Mouse (Mus musculus) testis, adult 2 months (tissue): ENCODE results near the gene L2hgdh. TPM values are rescaled to one million over a fixed set of nuclear protein-coding genes. Genes with fewer than 3 reads are reported as not detected.

Source experiments
- H3K27ac ChIP-seq: fragments of 200-500 bp; 2 replicates; pipeline ENCODE4 v1.5.1; 2012; ENCODE audit warnings: low read depth, low read length; ENCODE audit not compliant: control insufficient read depth, insufficient read depth
- H3K27me3 ChIP-seq: fragments of 200-500 bp; 2 replicates; pipeline ENCODE4 v1.6.1; 2012; ENCODE audit warnings: mild to moderate bottlenecking, low read length, moderate library complexity; ENCODE audit not compliant: control insufficient read depth, insufficient read depth
- H3K36me3 ChIP-seq: fragments of 200-500 bp; 2 replicates; pipeline ENCODE4 v1.6.1; 2012; ENCODE audit warnings: mild to moderate bottlenecking, low read length; ENCODE audit not compliant: control insufficient read depth, insufficient read depth
- H3K4me1 ChIP-seq: fragments of 200-500 bp; 2 replicates; pipeline ENCODE4 v1.6.1; 2012; ENCODE audit warnings: low read length; ENCODE audit not compliant: control insufficient read depth, insufficient read depth
- H3K4me3 ChIP-seq: fragments of 200-500 bp; 2 replicates; pipeline ENCODE4 v1.5.1; 2012; ENCODE audit warnings: low read depth, mild to moderate bottlenecking, low read length, moderate library complexity, mixed read lengths; ENCODE audit not compliant: control insufficient read depth
- CTCF ChIP-seq: fragments of 200-500 bp; IDR thresholded peaks from 2 replicates; pipeline ENCODE4 v1.5.1; 2012; ENCODE audit warnings: low read depth, mild to moderate bottlenecking, inconsistent platforms, low read length, moderate library complexity; ENCODE audit not compliant: control insufficient read depth, insufficient read depth, insufficient replicate concordance
- POLR2A ChIP-seq: fragments of 200-500 bp; IDR thresholded peaks from 2 replicates; pipeline ENCODE4 v1.6.1; 2012; ENCODE audit warnings: low read depth, mild to moderate bottlenecking, inconsistent platforms, low read length, moderate library complexity; ENCODE audit not compliant: control insufficient read depth
- polyA plus RNA-seq: library from polyadenylated mRNA; depleted of rRNA; stranded (reverse); fragments of >200 nt; gene quantifications from 2 replicates; pipeline ENCODE4 v1.2.3, GENCODE M21; 2012; rRNA removed

L2hgdh gene
- polyA plus RNA-seq, 1 experiment, result 9.4 TPM

DNA sequence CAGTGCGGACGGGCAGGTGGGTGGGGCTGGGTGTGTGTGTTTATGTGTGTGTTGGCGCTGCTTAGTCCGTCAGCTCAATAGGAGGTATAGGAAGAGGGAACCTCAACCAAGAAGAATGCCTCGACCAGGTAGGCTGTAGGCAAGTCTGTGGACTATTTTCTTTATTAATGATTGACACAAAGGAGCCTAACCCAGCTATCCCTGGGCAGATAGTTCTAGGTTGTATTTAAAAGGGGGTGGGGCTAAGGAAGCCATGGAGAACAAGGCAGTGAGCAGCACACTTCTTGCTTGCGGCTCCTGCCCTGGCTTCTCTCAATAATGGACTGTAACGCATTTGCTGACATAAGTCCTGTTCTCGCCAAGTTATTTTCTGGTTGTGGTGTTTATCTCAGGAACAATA is 75.2 kb downstream of the L2hgdh start:
- no peak for TF ChIP-seq POLR2A
- no peak for TF ChIP-seq CTCF
- H3K4me3 ChIP-seq, result no peak overlapping the region
- no peak overlapping the region for H3K27ac ChIP-seq
- H3K36me3 ChIP-seq, result no peaks in the 10 kb centered on the region
- no peaks in the 10 kb centered on the region; the same call in 1 of the 2 replicates for H3K4me1 ChIP-seq
- H3K27me3 ChIP-seq, result no peaks in the 10 kb centered on the region

DNA sequence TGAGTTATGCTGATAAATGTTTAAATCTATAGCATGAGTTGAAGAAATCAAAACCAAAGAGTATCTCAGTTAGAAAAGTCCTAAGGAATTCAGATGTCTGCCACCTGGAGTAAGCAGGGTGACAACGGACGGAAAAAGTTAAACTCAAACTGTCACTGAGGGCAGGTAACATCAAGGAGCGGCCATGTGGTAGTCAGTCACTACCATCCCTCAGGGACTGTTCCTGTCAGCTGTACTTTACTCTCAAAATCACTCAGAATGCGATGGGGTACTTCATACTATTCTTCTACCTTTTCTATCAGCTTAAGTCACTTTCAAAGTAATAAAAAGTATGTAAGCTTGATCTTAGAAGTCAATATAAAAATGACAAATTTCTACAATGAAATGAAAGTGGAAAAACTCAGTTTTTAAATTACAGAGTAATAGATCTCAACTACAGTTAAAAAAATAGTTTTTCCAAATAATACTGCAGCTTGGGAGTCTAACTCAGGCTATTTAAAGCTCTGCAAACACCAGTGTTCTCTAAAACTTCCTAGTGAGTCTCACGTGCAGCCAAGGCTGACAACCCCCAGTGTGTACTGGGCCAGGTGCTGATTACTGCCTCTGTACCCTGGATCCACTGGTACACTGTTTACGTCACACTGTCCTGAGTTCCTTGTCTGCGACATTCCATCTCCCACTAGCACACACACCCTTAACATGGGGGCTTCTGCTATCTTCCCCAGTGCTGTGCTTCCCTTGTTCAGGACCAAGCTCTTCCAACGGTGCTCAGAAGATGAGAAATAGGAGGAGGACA is 78.7 kb downstream of the L2hgdh start:
- no peak overlapping the region for H3K4me3 ChIP-seq
- H3K36me3 ChIP-seq, result no peaks in the 10 kb centered on the region
- no peaks in the 10 kb centered on the region for H3K27me3 ChIP-seq
- TF ChIP-seq POLR2A (no peak), CTCF (no peak)
- H3K27ac ChIP-seq, result no peak overlapping the region
- no peaks in the 10 kb centered on the region; the same call in 1 of the 2 replicates for H3K4me1 ChIP-seq

DNA sequence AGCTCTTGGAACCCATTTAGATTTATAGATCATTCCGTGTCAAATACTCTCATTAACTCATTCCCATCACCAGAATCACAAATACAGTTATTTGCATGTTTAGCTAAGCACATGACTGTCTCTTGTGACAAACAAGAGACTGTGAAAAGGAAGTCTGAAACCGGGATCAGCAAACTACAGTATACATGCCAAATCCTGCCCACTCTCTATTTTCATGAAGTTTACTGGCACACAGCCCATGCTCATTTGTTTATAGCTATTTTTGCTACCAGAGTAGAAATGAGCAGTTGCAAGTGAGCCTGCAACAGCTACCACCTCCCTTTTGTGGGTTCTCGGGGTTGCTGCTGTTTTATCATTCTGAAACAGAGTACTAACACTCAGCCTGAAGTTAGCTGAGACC is 79.8 kb downstream of the L2hgdh start:
- H3K4me1 ChIP-seq, result no peaks in the 10 kb centered on the region; the same call in 1 of the 2 replicates
- TF ChIP-seq POLR2A, result no peak
- no peak for TF ChIP-seq CTCF
- no peak overlapping the region for H3K27ac ChIP-seq
- no peaks in the 10 kb centered on the region for H3K27me3 ChIP-seq
- H3K36me3 ChIP-seq, result no peaks in the 10 kb centered on the region
- H3K4me3 ChIP-seq, result no peak overlapping the region

DNA sequence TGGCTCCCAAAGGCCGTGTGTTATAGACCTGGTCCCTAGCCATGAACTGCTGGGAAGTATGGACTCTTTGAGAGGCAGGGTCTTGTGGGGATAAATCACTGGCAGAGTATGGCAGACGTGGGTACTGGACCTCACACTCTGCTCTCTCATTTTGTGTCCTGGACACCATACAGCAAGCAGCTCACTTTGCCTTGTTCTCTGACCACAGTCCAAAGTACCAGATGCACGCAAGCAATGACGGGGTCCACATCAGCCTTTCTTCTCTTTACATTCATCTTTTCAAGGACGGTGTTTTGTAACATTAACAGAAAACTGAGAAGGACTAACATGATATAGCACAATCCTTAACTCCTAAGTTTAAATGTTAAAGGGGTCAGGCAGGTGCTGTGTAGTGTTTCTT is 81.8 kb downstream of the L2hgdh start:
- Histone ChIP-seq H3K36me3 (no peaks in the 10 kb centered on the region), H3K4me3 (no peak overlapping the region), H3K4me1 (no peaks in the 10 kb centered on the region; the same call in 1 of the 2 replicates), H3K27me3 (no peaks in the 10 kb centered on the region), H3K27ac (no peak overlapping the region)
- no peak for TF ChIP-seq CTCF
- no peak for TF ChIP-seq POLR2A

Other genes starting within 250 kb of the L2hgdh start
- gene Vcpkmt, start 141.8 kb downstream of the L2hgdh start, polyA plus RNA-seq, result 4.3 and 4.6 TPM in 2 replicates
- 6.8 and 7.6 TPM in 2 replicates for gene Sos2, start 43.0 kb downstream of the L2hgdh start, polyA plus RNA-seq
- 70.7 and 93.4 TPM in 2 replicates for gene Atp5s, start 77 bp upstream of the L2hgdh start, polyA plus RNA-seq
- 7.9 and 8.2 TPM in 2 replicates for gene Cdkl1, start 66.4 kb upstream of the L2hgdh start, polyA plus RNA-seq
- 49.1 and 54.4 TPM in 2 replicates for gene Atl1, start 167.7 kb upstream of the L2hgdh start, polyA plus RNA-seq
- 5.1 and 5.6 TPM in 2 replicates for gene Map4k5, start 168.3 kb upstream of the L2hgdh start, polyA plus RNA-seq